Mouse (Mus musculus) embryo, embryonic 11 days (tissue): ENCODE measurements at regions not wholly inside any gene's neighbourhood (a gene's known extent, or its start where the extent isn't known, plus 50 kb on each side); places are given as distances from the start of the nearest gene placed in this dataset.

Experiments
- DNase-seq: peaks from one replicate; pipeline ENCODE4 v3.0.0-alpha.2; 2015

DNA sequence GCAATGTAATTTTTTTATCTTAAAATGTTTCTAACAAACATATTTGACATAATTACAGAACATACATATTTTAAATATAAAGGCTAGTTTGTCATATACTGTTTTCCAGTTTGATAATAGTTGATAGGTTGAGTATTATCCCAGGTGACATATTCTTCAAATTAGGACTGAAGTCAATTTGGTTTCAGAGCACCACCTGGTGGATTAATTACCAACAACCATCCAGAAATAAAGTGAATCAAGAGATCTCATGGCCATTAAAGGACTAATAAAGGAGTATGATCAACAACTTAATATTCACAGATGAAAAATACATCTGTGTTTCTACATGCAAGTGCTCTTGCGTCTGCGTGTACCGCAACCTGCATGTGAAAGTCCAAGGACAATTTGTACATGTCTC is 50.3 kb upstream of the Nmu start:
- DNase-seq: peak; percentile 17

DNA sequence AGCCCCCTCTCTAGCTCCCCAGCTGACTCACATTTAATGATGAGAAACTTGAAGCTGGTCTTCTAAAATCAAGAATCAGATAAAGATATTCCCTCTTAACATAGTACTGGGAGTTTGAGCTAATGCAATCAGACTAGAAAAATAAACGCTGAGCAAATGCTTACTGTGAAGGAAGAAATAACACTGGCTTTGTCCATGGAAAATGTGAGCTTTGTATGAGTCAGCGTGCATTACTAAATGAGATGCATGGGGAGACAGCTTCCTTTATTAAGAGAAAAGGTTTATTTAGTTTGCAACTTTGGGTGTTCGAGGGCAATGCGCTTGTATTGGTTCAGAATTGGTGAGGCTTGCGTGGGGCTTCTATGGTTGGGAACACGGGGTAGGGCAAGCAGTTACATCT is 52.7 kb upstream of the Nmu start:
- no peak for DNase-seq

GRCm38 (mm10) chr5:76417137-76417536 is 53.5 kb upstream of the Nmu start:
- no peak for DNase-seq

GRCm38 (mm10) chr5:76418901-76419823 is 55.6 kb upstream of the Nmu start:
- DNase-seq: no peak

DNA sequence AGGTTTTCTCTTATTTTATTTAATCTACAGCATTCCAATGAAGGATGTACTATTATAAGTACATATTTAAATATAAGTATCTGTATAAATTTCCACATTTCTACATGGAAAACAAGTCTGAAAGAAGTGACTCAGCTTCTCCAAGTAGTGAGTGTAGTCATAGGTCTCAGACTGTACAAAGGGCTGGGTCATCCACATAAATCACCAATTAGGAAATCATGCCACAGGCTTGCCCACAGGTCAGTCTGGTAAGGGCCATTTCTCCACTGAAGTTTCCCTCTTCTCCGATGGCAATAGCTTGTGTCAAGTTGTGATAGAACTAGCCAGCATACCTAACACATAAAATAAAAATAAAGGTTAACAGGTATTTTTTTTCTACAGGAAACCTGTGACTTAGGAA is 56.3 kb upstream of the Nmu start:
- no peak for DNase-seq

- no peak for DNase-seq
Observed at GRCm38 (mm10) chr5:76420606-76421005, 57.0 kb upstream of the Nmu start.

DNA sequence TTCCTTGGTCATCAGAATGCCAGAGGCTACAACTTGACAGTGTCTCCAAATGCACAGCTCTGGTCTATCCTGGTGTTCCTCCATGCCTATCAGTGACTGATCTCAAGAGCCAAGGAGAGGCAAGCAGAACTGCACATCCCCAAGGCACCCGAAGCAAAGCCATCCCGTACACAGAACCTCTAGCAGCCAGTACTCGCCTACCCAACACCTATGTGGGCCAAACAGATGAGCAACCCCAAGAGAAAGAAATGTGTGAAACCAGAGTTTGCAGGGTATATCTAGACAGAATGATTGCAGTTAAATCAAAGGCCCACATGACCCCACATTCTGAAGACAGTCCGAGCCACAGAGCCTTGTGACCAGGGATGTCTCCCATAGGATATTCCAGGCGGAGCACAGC is 60.0 kb upstream of the Nmu start:
- DNase-seq: no peak

- DNase-seq: no peak
Observed at GRCm38 (mm10) chr5:76425680-76426079, 58.2 kb upstream of the Gm7271 start.

GRCm38 (mm10) chr5:76427581-76427980 is 56.3 kb upstream of the Gm7271 start:
- DNase-seq: no peak

DNA sequence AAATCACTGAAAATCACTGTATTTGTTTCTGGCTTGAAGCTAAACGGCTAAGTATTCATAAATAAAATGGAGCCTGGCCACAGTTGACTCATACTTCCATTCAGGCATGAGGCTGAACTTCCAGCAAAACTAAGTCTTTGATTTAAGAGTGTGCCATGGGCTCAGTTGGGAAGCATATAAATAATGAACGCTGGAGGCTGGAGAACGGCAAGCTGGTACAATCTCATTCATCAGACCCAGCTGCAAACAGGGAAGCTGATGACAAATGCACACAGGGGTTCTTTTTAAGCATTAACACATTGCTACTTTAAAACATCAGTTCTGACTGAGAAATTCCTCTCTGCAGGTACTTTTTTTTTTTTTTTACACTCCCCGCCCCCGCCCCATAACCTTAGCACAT is 54.4 kb upstream of the Gm7271 start:
- peak; percentile 18 for DNase-seq

DNA sequence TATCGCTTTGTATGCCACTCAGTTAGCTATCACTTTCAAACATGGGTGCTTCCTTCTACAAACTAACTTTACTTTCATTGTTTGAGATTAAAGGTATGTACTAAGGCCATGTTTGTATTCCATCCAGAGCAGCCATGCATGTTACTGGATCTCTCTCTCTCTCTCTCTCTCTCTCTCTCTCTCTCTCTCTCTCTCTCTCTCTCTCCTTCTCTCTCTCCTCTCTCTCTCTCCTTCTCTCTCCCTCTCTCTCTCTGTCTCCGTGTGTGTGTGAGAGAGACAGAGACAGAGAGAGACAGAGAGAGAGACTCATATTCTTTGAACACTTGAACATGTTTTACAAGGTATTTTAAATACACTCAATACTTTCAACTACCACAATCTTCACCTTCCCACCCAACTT is 50.2 kb upstream of the Gm7271 start:
- DNase-seq: no peak
